Mouse (Mus musculus): ENCODE results near the gene Syt1.

The Syt1 gene

DNA sequence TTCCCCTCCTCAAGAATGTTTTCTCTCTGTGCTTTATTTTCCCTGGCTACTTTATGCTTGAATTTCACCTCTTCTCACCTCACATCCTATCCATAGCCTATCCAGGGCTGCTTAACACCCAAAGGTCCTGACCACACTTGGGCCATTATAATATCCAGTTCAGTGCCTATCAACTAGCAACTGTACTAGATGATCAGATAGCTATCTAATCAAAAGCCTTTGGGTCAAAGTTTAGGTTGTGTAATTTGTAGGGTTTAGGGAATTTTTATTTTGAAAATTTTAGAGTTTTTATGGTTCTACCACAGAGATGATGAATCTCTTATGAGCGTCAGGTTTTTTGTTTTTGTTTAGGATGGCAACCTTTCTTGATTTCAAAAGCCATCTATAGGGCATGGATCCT lies 125.0 kb downstream of the Syt1 start:
- DNase-seq (ENCODE audit: low read depth, low spot score) = no peak

DNA sequence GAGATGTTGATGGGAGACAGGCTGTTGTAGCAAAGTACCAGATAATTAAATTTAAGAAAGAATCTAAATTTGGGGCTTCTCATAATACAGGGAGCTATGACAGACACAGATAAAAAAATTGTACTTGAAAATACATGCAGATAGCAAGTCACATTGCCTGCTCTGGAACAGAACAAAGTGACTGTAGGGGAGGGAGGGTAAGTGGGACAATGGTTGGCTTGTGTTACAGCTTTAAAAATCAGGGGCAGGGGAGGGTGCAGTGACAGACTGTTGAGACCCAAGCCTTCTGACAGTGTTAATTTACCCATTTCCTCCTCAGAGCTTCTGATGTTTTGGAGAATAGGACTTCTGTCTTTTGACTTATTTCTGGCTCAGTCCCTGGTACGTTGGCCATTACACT lies 126.3 kb downstream of the Syt1 start:
- no peak for DNase-seq (ENCODE audit: low read depth, low spot score)

GRCm38 (mm10) chr10:108880372-108880771 lies 130.4 kb downstream of the Syt1 start:
- no peak for DNase-seq (ENCODE audit: low read depth, low spot score)

DNA sequence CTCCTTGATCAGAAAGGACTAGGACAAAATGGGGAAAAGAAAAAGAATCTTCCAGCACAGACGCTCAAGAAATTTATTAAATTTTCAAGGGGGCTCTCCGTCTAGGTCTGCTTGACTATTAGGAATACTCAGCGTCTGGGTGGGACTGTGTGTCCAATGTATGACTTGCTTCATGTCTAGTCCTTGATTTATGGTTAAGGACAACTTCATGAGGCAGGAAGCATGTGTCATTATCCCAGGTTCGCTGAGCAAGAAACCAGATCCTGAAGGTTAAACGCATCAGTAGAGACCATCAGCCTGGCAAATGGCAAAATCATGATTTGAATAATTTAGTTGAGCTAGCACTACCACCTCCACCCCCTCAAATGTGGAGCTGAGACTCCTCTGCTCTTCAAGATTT lies 135.1 kb downstream of the Syt1 start:
- no peak for DNase-seq (ENCODE audit: low read depth, low spot score)

DNA sequence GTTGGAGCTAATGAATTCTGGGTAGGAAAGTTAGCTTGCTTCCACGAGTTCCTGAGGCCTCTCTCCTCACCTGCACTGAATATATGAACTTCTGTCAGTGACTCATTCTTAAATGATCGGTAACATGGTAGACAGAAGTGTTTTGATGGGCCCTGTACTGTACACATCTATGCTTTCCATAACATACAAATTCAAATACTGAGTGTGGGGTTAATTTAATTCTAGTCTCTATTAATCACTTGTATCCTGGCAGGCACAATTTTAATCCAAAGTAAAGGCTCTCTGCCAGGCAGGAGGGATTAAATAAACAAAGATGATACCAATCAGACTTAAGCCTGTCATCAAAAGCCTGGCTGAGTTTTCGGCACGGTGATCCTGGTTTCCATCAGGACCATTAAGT lies 136.1 kb downstream of the Syt1 start:
- no peak for DNase-seq (ENCODE audit: low read depth, low spot score)

- DNase-seq (ENCODE audit: low read depth, low spot score) = no peak
Observed at GRCm38 (mm10) chr10:108872359-108872758, 138.4 kb downstream of the Syt1 start.

- no peak for DNase-seq (ENCODE audit: low read depth, low spot score)
Observed at GRCm38 (mm10) chr10:108870586-108870985, 140.2 kb downstream of the Syt1 start.

DNA sequence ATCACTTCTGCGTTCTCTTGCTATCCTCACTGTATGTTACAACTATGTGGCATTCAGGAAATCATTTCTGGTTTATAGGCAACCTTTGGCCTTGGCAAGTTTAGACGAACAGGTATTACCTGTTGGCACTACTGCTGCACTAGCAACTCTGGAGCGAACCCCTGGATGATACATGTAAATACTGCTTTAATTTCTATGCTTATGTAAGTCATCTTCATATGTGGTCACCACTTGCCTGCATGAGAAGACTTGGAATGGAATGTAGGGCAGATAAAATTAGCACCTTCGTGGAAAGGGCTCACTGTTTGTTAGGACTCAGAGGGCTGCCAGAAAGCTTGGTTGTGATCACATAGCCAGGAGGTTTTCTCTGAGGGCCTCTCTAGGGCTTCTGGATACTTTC lies 142.6 kb downstream of the Syt1 start:
- DNase-seq (ENCODE audit: low read depth, low spot score) = no peak

DNA sequence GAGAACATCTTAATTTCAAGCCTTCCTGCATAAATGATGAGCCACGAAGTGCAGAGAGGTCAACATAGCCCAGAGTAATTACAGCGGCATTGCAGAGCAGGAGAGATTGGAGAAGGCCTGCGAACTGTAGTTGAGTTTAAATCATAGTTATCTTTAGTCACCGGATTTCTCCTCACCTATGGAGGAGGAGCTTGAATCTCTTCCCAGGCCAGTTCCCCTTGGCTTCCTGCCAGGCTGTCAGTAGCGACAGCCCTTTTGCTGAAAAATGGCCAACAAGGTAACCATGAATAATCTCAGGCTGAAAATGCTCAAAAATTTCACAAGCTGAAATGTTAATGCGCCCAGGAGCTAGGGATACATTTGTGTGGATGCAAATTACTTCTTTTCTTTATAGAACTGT lies 143.6 kb downstream of the Syt1 start:
- no peak for DNase-seq (ENCODE audit: low read depth, low spot score)

GRCm38 (mm10) chr10:108865586-108865985 lies 145.2 kb downstream of the Syt1 start:
- no peak for DNase-seq (ENCODE audit: low read depth, low spot score)

DNA sequence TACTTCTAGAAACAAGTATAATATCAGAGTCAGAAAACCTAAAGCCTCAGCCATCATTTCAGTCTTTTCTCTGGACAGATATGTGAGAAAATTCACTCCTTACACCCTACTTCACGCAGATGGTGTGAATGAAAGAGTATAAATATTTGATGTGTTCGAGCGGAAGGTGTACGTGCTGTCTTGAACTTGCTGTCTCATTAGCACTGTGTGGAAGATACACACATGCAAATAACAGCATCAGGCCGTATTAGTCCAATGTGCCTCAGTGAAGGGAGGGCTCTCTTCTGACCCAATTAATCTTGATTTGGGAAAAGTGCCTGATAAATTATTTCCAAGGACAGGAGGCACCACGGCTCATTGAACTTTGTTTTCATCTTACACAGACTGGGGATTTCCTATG lies 154.8 kb downstream of the Syt1 start:
- no peak for DNase-seq (ENCODE audit: low read depth, low spot score)

- DNase-seq (ENCODE audit: low read depth, low spot score) = no peak
Observed at GRCm38 (mm10) chr10:108852757-108853156, 158.0 kb downstream of the Syt1 start.

DNA sequence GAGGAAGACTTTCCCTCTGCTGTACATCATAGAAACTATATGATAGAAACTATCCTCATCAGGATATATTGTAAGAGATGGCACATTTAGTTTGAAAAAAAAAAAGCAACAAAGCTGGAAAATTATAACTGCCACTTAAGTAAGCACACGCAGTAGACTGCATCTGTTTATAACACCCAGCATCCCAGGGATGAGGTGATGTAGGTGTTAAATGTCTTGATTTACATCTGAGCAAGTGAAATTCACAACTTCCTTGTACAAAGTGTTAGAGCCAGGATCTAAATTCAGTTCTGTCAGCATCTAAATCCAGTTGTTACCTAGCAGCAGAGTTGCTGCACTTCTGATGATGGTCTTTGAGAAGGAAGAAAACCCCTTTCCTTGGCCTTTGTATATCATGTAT lies 173.3 kb downstream of the Syt1 start:
- no peak for DNase-seq (ENCODE audit: low read depth, low spot score)

- DNase-seq (ENCODE audit: low read depth, low spot score) = no peak
Observed at GRCm38 (mm10) chr10:108832248-108832647, 178.5 kb downstream of the Syt1 start.

- no peak for DNase-seq (ENCODE audit: low read depth, low spot score)
Observed at GRCm38 (mm10) chr10:108831801-108832200, 179.0 kb downstream of the Syt1 start.

DNA sequence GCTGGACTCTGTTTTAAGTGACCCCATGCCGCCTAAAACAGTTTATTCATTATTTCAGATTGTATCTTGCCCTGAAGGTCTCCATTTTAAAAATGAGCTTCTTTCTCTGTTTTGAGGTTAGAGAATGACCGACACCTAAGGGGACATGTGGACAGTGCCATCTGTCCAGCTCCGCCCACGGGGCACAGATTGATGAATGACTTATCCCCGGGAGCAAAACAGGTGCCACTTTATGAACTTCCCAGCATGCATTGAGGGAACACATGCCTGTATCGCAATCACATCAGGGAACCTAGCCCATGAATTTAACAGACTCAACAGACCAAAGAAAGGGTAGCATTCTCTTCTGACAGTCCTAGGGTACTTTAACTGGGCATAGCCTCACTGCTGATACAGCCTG lies 188.5 kb downstream of the Syt1 start:
- DNase-seq (ENCODE audit: low read depth, low spot score) = no peak

DNA sequence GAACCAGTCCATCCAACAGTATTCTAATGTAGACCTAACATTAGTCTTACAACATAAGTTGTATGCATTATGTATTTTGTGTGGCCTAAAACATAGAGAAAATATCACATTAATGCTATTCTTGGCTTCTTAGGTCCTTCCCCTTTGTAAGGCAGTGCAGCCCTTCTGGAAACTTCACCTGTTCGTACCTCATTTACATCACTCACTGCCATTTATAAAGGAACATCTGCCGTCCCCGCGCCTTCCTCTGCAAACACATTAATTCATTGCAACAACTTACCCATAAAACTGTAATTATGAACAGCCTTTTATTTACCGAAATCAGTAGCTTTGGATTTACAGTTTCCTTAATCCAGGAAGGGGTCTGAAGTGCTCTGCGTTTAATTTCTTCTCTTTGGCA lies 195.4 kb downstream of the Syt1 start:
- no peak for DNase-seq (ENCODE audit: low read depth, low spot score)

- DNase-seq (ENCODE audit: low read depth, low spot score) = no peak
Observed at GRCm38 (mm10) chr10:108804380-108804779, 206.4 kb downstream of the Syt1 start.

DNA sequence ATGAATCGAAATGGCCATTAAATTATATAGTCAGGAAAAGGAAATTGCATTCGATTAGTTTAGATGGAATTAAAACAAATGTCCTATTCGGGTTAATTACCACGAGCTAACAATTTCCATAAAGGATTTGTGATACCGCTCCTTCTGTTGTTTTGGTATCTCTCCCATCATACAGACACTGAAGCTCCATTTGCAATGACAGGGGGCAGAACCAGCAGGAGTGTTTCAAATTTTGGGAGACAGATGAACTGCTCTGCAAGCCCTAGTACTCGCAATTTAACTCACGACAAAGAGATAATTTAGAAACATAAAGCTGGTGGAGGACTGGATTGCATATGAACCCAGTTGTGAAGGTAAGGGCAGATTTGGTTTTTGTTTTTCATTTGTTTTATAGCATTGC lies 210.0 kb downstream of the Syt1 start:
- DNase-seq (ENCODE audit: low read depth, low spot score) = no peak

- DNase-seq (ENCODE audit: low read depth, low spot score) = no peak
Observed at GRCm38 (mm10) chr10:108798826-108799225, 212.0 kb downstream of the Syt1 start.

- no peak for DNase-seq (ENCODE audit: low read depth, low spot score)
Observed at GRCm38 (mm10) chr10:108782817-108783216, 228.0 kb downstream of the Syt1 start.

- DNase-seq (ENCODE audit: low read depth, low spot score) = no peak
Observed at GRCm38 (mm10) chr10:108780614-108781013, 230.2 kb downstream of the Syt1 start.

GRCm38 (mm10) chr10:108776735-108777134 lies 234.0 kb downstream of the Syt1 start:
- no peak for DNase-seq (ENCODE audit: low read depth, low spot score)

GRCm38 (mm10) chr10:108771081-108771480 lies 239.7 kb downstream of the Syt1 start:
- DNase-seq (ENCODE audit: low read depth, low spot score) = no peak

DNA sequence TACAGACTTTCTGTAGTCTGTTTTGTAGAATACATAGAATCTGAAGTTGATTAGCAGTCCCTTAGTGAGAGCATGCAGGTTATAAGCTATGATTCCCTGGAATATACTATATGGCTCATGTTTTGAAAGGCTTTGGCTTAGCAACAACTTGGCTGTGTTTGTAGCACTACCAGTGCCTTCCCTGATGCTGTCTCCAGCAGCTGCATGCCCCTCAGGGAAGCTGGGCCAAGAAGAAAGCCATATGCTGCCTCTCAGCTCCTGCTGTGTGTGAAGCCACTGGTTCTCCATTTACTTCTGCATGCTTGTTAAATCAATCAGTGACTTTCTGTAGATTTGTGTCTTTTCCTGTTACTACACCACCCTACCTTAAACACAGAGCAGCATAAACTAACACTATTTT lies 245.2 kb downstream of the Syt1 start:
- DNase-seq (ENCODE audit: low read depth, low spot score) = no peak

Data from forelimb bud, embryonic 11.5 days (tissue).